Mouse (Mus musculus) MN1 (cell line): ENCODE measurements at regions not wholly inside any gene's neighbourhood (a gene's known extent, or its start where the extent isn't known, plus 50 kb on each side); places are given as distances from the start of the nearest gene placed in this dataset.
A peak's percentile ranks its signal among the peaks of the same experiment; 100 is the strongest.
"Not testable (repeated sequence)": the region's sequence is repeated elsewhere in the genome, so short reads cannot be mapped to it uniquely, and the experiment has no call there.

Experiments
- DNase-seq: peaks from one replicate; pipeline ENCODE4 v3.0.0-alpha.2; 2016; ENCODE audit warnings: low spot score

GRCm38 (mm10) chr13:50906431-50906830 is 194.2 kb upstream of the Spin1 start:
- not testable (repeated sequence) for DNase-seq

- no peak for DNase-seq
Observed at GRCm38 (mm10) chr13:50906910-50907309, 193.8 kb upstream of the Spin1 start.

GRCm38 (mm10) chr13:50912776-50913175 is 187.9 kb upstream of the Spin1 start:
- not testable (repeated sequence) for DNase-seq

- DNase-seq, result peak; percentile 58
Observed at GRCm38 (mm10) chr13:50934017-50934416, 166.7 kb upstream of the Spin1 start.

- no peak for DNase-seq
Observed at GRCm38 (mm10) chr13:50942561-50942960, 158.1 kb upstream of the Spin1 start.

- peak; percentile 84 for DNase-seq
Observed at GRCm38 (mm10) chr13:50949545-50950226, 151.0 kb upstream of the Spin1 start.

- no peak for DNase-seq
Observed at GRCm38 (mm10) chr13:50954671-50955070, 146.0 kb upstream of the Spin1 start.

GRCm38 (mm10) chr13:50958051-50958883 is 142.4 kb upstream of the Spin1 start:
- DNase-seq, result peak; percentile 35

GRCm38 (mm10) chr13:50960909-50961308 is 139.8 kb upstream of the Spin1 start:
- DNase-seq, result no peak

- peak; percentile 68 for DNase-seq
Observed at GRCm38 (mm10) chr13:50964070-50964469, 136.6 kb upstream of the Spin1 start.

- DNase-seq, result not testable (repeated sequence)
Observed at GRCm38 (mm10) chr13:50965041-50965440, 135.6 kb upstream of the Spin1 start.

- no peak for DNase-seq
Observed at GRCm38 (mm10) chr13:50965678-50966077, 135.0 kb upstream of the Spin1 start.

GRCm38 (mm10) chr13:50966826-50967225 is 133.9 kb upstream of the Spin1 start:
- no peak for DNase-seq

GRCm38 (mm10) chr13:50973379-50973778 is 127.3 kb upstream of the Spin1 start:
- DNase-seq, result no peak

- no peak for DNase-seq
Observed at GRCm38 (mm10) chr13:50975306-50975920, 125.3 kb upstream of the Spin1 start.

- DNase-seq, result no peak
Observed at GRCm38 (mm10) chr13:50982005-50982404, 118.7 kb upstream of the Spin1 start.

GRCm38 (mm10) chr13:50982990-50983389 is 117.7 kb upstream of the Spin1 start:
- no peak for DNase-seq

- DNase-seq, result no peak
Observed at GRCm38 (mm10) chr13:50991726-50992432, 108.8 kb upstream of the Spin1 start.

- no peak for DNase-seq
Observed at GRCm38 (mm10) chr13:50999738-51000137, 100.9 kb upstream of the Spin1 start.

- no peak for DNase-seq
Observed at GRCm38 (mm10) chr13:51004827-51005226, 95.9 kb upstream of the Spin1 start.

GRCm38 (mm10) chr13:51010736-51011135 is 89.9 kb upstream of the Spin1 start:
- DNase-seq, result peak; percentile 24

GRCm38 (mm10) chr13:51016209-51016608 is 84.5 kb upstream of the Spin1 start:
- no peak for DNase-seq
